Mouse (Mus musculus) liver, adult 2 months (tissue): ENCODE measurements around the gene Sfpq. TPM values are rescaled to one million over a fixed set of nuclear protein-coding genes. Genes with fewer than 3 reads are reported as not detected.
A peak's percentile ranks its signal among the peaks of the same experiment; 100 is the strongest.

Source experiments
- DNase-seq: peaks from one replicate; pipeline ENCODE4 v3.0.0-alpha.2; 2011; ENCODE audit warnings: low read depth, low spot score; ENCODE audit errors: extremely low read depth
- H3K27ac ChIP-seq: fragments of 200-500 bp; replicated peaks from 2 replicates; pipeline ENCODE4 v1.5.1; 2012; ENCODE audit warnings: low read depth, mild to moderate bottlenecking, control low read depth, inconsistent platforms, low read length; ENCODE audit not compliant: insufficient read depth
- H3K27me3 ChIP-seq: fragments of 200-500 bp; 2 replicates; pipeline ENCODE4 v1.6.1; 2012; ENCODE audit warnings: mild to moderate bottlenecking, moderate library complexity, low read length, inconsistent platforms; ENCODE audit not compliant: control insufficient read depth, insufficient read depth
- H3K36me3 ChIP-seq: fragments of 200-500 bp; 2 replicates; pipeline ENCODE4 v1.6.1; 2012; ENCODE audit warnings: low read length, inconsistent platforms; ENCODE audit not compliant: control insufficient read depth, insufficient read depth
- H3K4me1 ChIP-seq: fragments of 200-500 bp; 2 replicates; pipeline ENCODE4 v1.6.1; 2011; ENCODE audit warnings: low read length; ENCODE audit not compliant: control insufficient read depth, insufficient read depth
- H3K4me3 ChIP-seq: fragments of 200-500 bp; 2 replicates; pipeline ENCODE4 v1.5.1; 2011; ENCODE audit warnings: low read depth, mild to moderate bottlenecking, control low read depth, low read length, moderate library complexity; ENCODE audit not compliant: insufficient read depth
- H3K79me2 ChIP-seq: fragments of 200-500 bp; 2 replicates; pipeline ENCODE4 v1.6.1; 2012; ENCODE audit warnings: inconsistent platforms, mild to moderate bottlenecking, low read length, moderate library complexity; ENCODE audit not compliant: control insufficient read depth, insufficient read depth
- H3K9ac ChIP-seq: fragments of 200-500 bp; 2 replicates; pipeline ENCODE4 v1.6.1; 2012; ENCODE audit warnings: low read depth, mild to moderate bottlenecking, control low read depth, inconsistent platforms, low read length
- CTCF ChIP-seq: fragments of 200-500 bp; IDR thresholded peaks from 2 replicates; pipeline ENCODE4 v1.5.1; 2011; ENCODE audit warnings: low read depth, low read length, control low read depth
- POLR2A ChIP-seq: fragments of 200-500 bp; IDR thresholded peaks from 2 replicates; pipeline ENCODE4 v1.6.1; 2011; ENCODE audit warnings: low read length, control low read depth; ENCODE audit not compliant: insufficient read depth; ENCODE audit errors: extremely low read depth
- WGBS: fragments of 180-500 bp; shearing (Covaris S2); methylation state at CpG from one replicate; pipeline ENCODE4 v1.1.7; 2018; 5-methylcytosine and 5-hydroxymethylcytosine counted together
- polyA plus RNA-seq: library from polyadenylated mRNA; depleted of rRNA; stranded (reverse); fragments of >200 nt; gene quantifications from 2 replicates; pipeline ENCODE4 v1.2.3, GENCODE M21; 2012
- total RNA-seq: library from RNA; depleted of rRNA; stranded (reverse); fragments of >200 nt; gene quantifications from 2 replicates; pipeline ENCODE4 v1.2.3, GENCODE M21; 2014

The Sfpq gene
- total and polyA plus RNA-seq, 2 experiments = 12.6 to 49.3 TPM

- Histone ChIP-seq H3K27ac (no peak overlapping the region), H3K79me2 (peaks cover 3% of the 10 kb centered on the region; the same call in 1 of the 2 replicates), H3K4me3 (no peak overlapping the region), H3K4me1 (no peaks in the 10 kb centered on the region), H3K27me3 (no peaks in the 10 kb centered on the region), H3K9ac (no peak overlapping the region), H3K36me3 (peaks cover 16% of the 10 kb centered on the region; the same call in 1 of the 2 replicates)
- TF ChIP-seq CTCF (peak; percentile 20; the same call in 1 of the 2 replicates), POLR2A (no peak)
- 90% methylated on average over 7 of the region's 7 CpGs for WGBS
- no peak for DNase-seq
These were observed 33.5 kb downstream of the Sfpq start for GRCm38 (mm10) chr4:127054522-127055198.

GRCm38 (mm10) chr4:127060585-127061290, 39.6 kb downstream of the Sfpq start, which contains the start of gene Zmym1:
Zmym1 (minus strand) TSS chr4:127061152.
- Histone ChIP-seq H3K79me2 (peaks cover 3% of the 10 kb centered on the region; the same call in 1 of the 2 replicates), H3K4me1 (0 out of 2 replicates have a peak, but pooled peaks cover 1% of the 10 kb centered on the region), H3K4me3 (peak within 1 kb of the TSS; percentile 76), H3K36me3 (peaks cover 7% of the 10 kb centered on the region; the same call in 1 of the 2 replicates), H3K9ac (peak within 1 kb of the TSS; percentile 71), H3K27me3 (no peaks in the 10 kb centered on the region), H3K27ac (no peak within 1 kb of the TSS)
- peak; percentile 62 for DNase-seq
- WGBS = 2% methylated on average over 38 of the region's 38 CpGs
- no peak for TF ChIP-seq POLR2A
- TF ChIP-seq CTCF = no peak

- Histone ChIP-seq H3K27ac (no peak overlapping the region), H3K79me2 (no peaks in the 10 kb centered on the region), H3K9ac (no peak overlapping the region), H3K27me3 (no peaks in the 10 kb centered on the region), H3K4me3 (no peak overlapping the region), H3K36me3 (no peaks in the 10 kb centered on the region), H3K4me1 (0 out of 2 replicates have a peak, but pooled peaks cover 1% of the 10 kb centered on the region)
- no peak for TF ChIP-seq CTCF
- TF ChIP-seq POLR2A = no peak
- 82% methylated on average over 1 of the region's 1 CpGs for WGBS
- DNase-seq = no peak
These were observed 42.9 kb downstream of the Sfpq start for GRCm38 (mm10) chr4:127064051-127064450.

GRCm38 (mm10) chr4:127074915-127075314, 53.8 kb downstream of the Sfpq start:
- DNase-seq = no peak
- no peaks in the 10 kb centered on the region for H3K36me3 ChIP-seq
- H3K79me2 ChIP-seq = no peaks in the 10 kb centered on the region
- H3K4me1 ChIP-seq = peaks cover 3% of the 10 kb centered on the region; the same call in 1 of the 2 replicates
- TF ChIP-seq CTCF (no peak), POLR2A (no peak)
- H3K9ac ChIP-seq = no peak overlapping the region
- H3K4me3 ChIP-seq = no peak overlapping the region
- H3K27ac ChIP-seq = no peak overlapping the region
- H3K27me3 ChIP-seq = no peaks in the 10 kb centered on the region
- 69% methylated on average over 1 of the region's 1 CpGs for WGBS

- Histone ChIP-seq H3K4me3 (peak within 1 kb of the TSS; percentile 59), H3K36me3 (no peaks in the 10 kb centered on the region), H3K79me2 (no peaks in the 10 kb centered on the region), H3K4me1 (peaks cover 3% of the 10 kb centered on the region; the same call in 1 of the 2 replicates), H3K27ac (peak within 1 kb of the TSS; percentile 64), H3K27me3 (no peaks in the 10 kb centered on the region), H3K9ac (peak within 1 kb of the TSS; percentile 39)
- peak; percentile 85 for DNase-seq
- 1% methylated on average over 46 of the region's 46 CpGs for WGBS
- TF ChIP-seq CTCF (no peak), POLR2A (0 out of 2 replicates have a peak, but pooled peaks have one; percentile 43)
These were observed 55.9 kb downstream of the Sfpq start, which contains the start of gene Zmym6 for GRCm38 (mm10) chr4:127076875-127077548. Zmym6 (plus strand) TSS chr4:127077383.
